Mouse (Mus musculus) hindbrain, postnatal 0 days (tissue): ENCODE results near the gene Cox4i2. TPM values are rescaled to one million over a fixed set of nuclear protein-coding genes. Genes with fewer than 3 reads are reported as not detected.

Experiments used
- ATAC-seq: fragments of 200-750 bp; cut with Nextera tagmentation; 2 replicates; pipeline ENCODE4 v1.8.0; 2017; ENCODE audit warnings: mild to moderate bottlenecking, moderate TSS enrichment, moderate library complexity
- DNase-seq: peaks from one replicate; pipeline ENCODE4 v3.0.0-alpha.2; 2015; ENCODE audit warnings: low spot score
- H3K27ac ChIP-seq: fragments of 300-500 bp; sonication (generic); 2 replicates; pipeline ENCODE4 v1.5.1; 2014; ENCODE audit warnings: mild to moderate bottlenecking
- H3K27me3 ChIP-seq: fragments of 300-500 bp; sonication (generic); 2 replicates; pipeline ENCODE4 v1.6.1; 2014; ENCODE audit warnings: low read length, mixed read lengths; ENCODE audit not compliant: insufficient read depth
- H3K36me3 ChIP-seq: fragments of 300-500 bp; sonication (generic); 2 replicates; pipeline ENCODE4 v1.6.1; 2014; ENCODE audit warnings: low read length, mixed read lengths; ENCODE audit not compliant: insufficient read depth
- H3K4me1 ChIP-seq: fragments of 300-500 bp; sonication (generic); 2 replicates; pipeline ENCODE4 v1.6.1; 2014; ENCODE audit warnings: antibody characterized with exemption, low read length, mixed read lengths; ENCODE audit not compliant: insufficient read depth
- H3K4me2 ChIP-seq: fragments of 300-500 bp; sonication (generic); 2 replicates; pipeline ENCODE4 v1.6.1; 2014; ENCODE audit warnings: low read depth, mild to moderate bottlenecking, low read length, moderate library complexity, mixed read lengths
- H3K4me3 ChIP-seq: fragments of 300-500 bp; sonication (generic); 2 replicates; pipeline ENCODE4 v1.5.1; 2014; ENCODE audit warnings: low read length
- H3K9ac ChIP-seq: fragments of 300-500 bp; sonication (generic); replicated peaks from 2 replicates; pipeline ENCODE4 v1.6.1; 2014; ENCODE audit warnings: mild to moderate bottlenecking, low read length, moderate library complexity, mixed read lengths
- H3K9me3 ChIP-seq: fragments of 300-500 bp; sonication (generic); 2 replicates; pipeline ENCODE4 v1.6.1; 2016; ENCODE audit warnings: low read length, mixed read lengths
- CTCF ChIP-seq: IDR thresholded peaks from 2 replicates; pipeline ENCODE4 v1.5.1; 2016; ENCODE audit warnings: antibody characterized with exemption, control low read depth, low read depth
- WGBS: fragments of 180-500 bp; shearing (Covaris S2); extraction: QIAGEN DNeasy Blood & Tissue Kit; methylation state at CpG from one replicate; pipeline ENCODE4 v1.1.7; 2014; 5-methylcytosine and 5-hydroxymethylcytosine counted together
- microRNA-seq, 2 experiments: library from miRNA; unstranded; fragments of <30 nt; microRNA quantifications; one replicate each; pipeline ENCODE4; 2016
- polyA plus RNA-seq: library from polyadenylated mRNA; unstranded; fragments of >200 nt; fragmentation: Nextera tagmentation; extraction: Ambion mirVana; gene quantifications from 2 replicates; pipeline ENCODE4 v1.2.1, GENCODE M21; 2015
- total RNA-seq: library from RNA; depleted of rRNA; stranded (reverse); fragments of >200 nt; gene quantifications from 2 replicates; pipeline ENCODE4 v1.2.3, GENCODE M21; 2014; rRNA removed

The Cox4i2 gene
- total and polyA plus RNA-seq, 2 experiments from 2014 or later: 2.1 to 4.8 TPM

GRCm38 (mm10) chr2:152811336-152812165, 57.6 kb downstream of the Cox4i2 start:
- Histone ChIP-seq H3K36me3 (no peaks in the 10 kb centered on the region), H3K4me1 (peaks cover 3% of the 10 kb centered on the region; the same call in 1 of the 2 replicates), H3K4me3 (no peak overlapping the region), H3K4me2 (no peak overlapping the region), H3K9ac (no peak overlapping the region), H3K27ac (no peak overlapping the region), H3K9me3 (no peaks in the 10 kb centered on the region), H3K27me3 (no peaks in the 10 kb centered on the region)
- DNase-seq: no peak
- ATAC-seq: no peak
- 53% methylated on average over 3 of the region's 3 CpGs for WGBS
- no peak for TF ChIP-seq CTCF

- Histone ChIP-seq H3K9ac (no peak overlapping the region), H3K4me2 (no peak overlapping the region), H3K4me1 (peaks cover 14% of the 10 kb centered on the region), H3K4me3 (no peak overlapping the region), H3K27me3 (no peaks in the 10 kb centered on the region), H3K27ac (no peak overlapping the region), H3K9me3 (no peaks in the 10 kb centered on the region), H3K36me3 (no peaks in the 10 kb centered on the region)
- no peak for TF ChIP-seq CTCF
- DNase-seq: no peak
- no peak for ATAC-seq
- 96% methylated on average over 1 of the region's 1 CpGs for WGBS
Measured at GRCm38 (mm10) chr2:152813232-152813631, 59.3 kb downstream of the Cox4i2 start.

GRCm38 (mm10) chr2:152814213-152814874, 60.4 kb downstream of the Cox4i2 start:
- H3K4me3 ChIP-seq: no peak overlapping the region
- TF ChIP-seq CTCF: no peak
- no peaks in the 10 kb centered on the region for H3K36me3 ChIP-seq
- DNase-seq (no peak), ATAC-seq (no peak)
- 79% methylated on average over 6 of the region's 6 CpGs for WGBS
- no peak overlapping the region for H3K9ac ChIP-seq
- no peak overlapping the region for H3K27ac ChIP-seq
- no peaks in the 10 kb centered on the region for H3K9me3 ChIP-seq
- no peak overlapping the region for H3K4me2 ChIP-seq
- no peaks in the 10 kb centered on the region for H3K27me3 ChIP-seq
- peaks cover 15% of the 10 kb centered on the region for H3K4me1 ChIP-seq

Small RNA genes within 50 kb of the gene (microRNA-seq; reads per million reads assigned to microRNA genes)
- gene Gm23802: 0 reads per million in 2 experiments

Other genes with a start within 250 kb of the Cox4i2 start
- gene Defb26, start 242.5 kb upstream of the Cox4i2 start, total RNA-seq: not detected in 2 replicates
- not detected in 2 replicates for gene Defb26, start 242.5 kb upstream of the Cox4i2 start, polyA plus RNA-seq
- gene Defb28, start 235.9 kb upstream of the Cox4i2 start, total RNA-seq: not detected in 2 replicates
- not detected in 2 replicates for gene Defb28, start 235.9 kb upstream of the Cox4i2 start, polyA plus RNA-seq
- gene Defb29, start 214.1 kb upstream of the Cox4i2 start, total RNA-seq: not detected in 2 replicates
- gene Defb29, start 214.1 kb upstream of the Cox4i2 start, polyA plus RNA-seq: not detected in 2 replicates
- gene Gm17416, start 184.8 kb upstream of the Cox4i2 start, total RNA-seq: not detected in 2 replicates
- not detected in 2 replicates for gene Gm17416, start 184.8 kb upstream of the Cox4i2 start, polyA plus RNA-seq
- gene Defb21, start 181.4 kb upstream of the Cox4i2 start, total RNA-seq: not detected in 2 replicates
- gene Defb21, start 181.4 kb upstream of the Cox4i2 start, polyA plus RNA-seq: not detected in 2 replicates
- not detected in 2 replicates for gene Defb19, start 173.9 kb upstream of the Cox4i2 start, total RNA-seq
- not detected in 2 replicates for gene Defb19, start 173.9 kb upstream of the Cox4i2 start, polyA plus RNA-seq
- gene Defb45, start 154.8 kb upstream of the Cox4i2 start, total RNA-seq: not detected in 2 replicates
- not detected in 2 replicates for gene Defb45, start 154.8 kb upstream of the Cox4i2 start, polyA plus RNA-seq
- gene Defb36, start 149.8 kb upstream of the Cox4i2 start, total RNA-seq: not detected in 2 replicates
- not detected in 2 replicates for gene Defb36, start 149.8 kb upstream of the Cox4i2 start, polyA plus RNA-seq
- gene Defb25, start 131.1 kb upstream of the Cox4i2 start, total RNA-seq: not detected in 2 replicates
- not detected in 2 replicates for gene Defb25, start 131.1 kb upstream of the Cox4i2 start, polyA plus RNA-seq
- 1.0 and 1.1 TPM in 2 replicates for gene Rem1, start 127.2 kb upstream of the Cox4i2 start, total RNA-seq
- gene Rem1, start 127.2 kb upstream of the Cox4i2 start, polyA plus RNA-seq: 0.57 and 0.65 TPM in 2 replicates
- 182 and 196 TPM in 2 replicates for gene H13, start 84.7 kb upstream of the Cox4i2 start, total RNA-seq
- gene H13, start 84.7 kb upstream of the Cox4i2 start, polyA plus RNA-seq: 162 and 163 TPM in 2 replicates
- 9.0 and 14.0 TPM in 2 replicates for gene Mcts2, start 67.1 kb upstream of the Cox4i2 start, total RNA-seq
- 29.4 and 31.2 TPM in 2 replicates for gene Mcts2, start 67.1 kb upstream of the Cox4i2 start, polyA plus RNA-seq
- 142 and 198 TPM in 2 replicates for gene Id1, start 17.9 kb upstream of the Cox4i2 start, total RNA-seq
- 99.3 and 104 TPM in 2 replicates for gene Id1, start 17.9 kb upstream of the Cox4i2 start, polyA plus RNA-seq
- 130 and 135 TPM in 2 replicates for gene Bcl2l1, start 77.6 kb downstream of the Cox4i2 start, total RNA-seq
- gene Bcl2l1, start 77.6 kb downstream of the Cox4i2 start, polyA plus RNA-seq: 110 and 123 TPM in 2 replicates
- 8.1 and 15.6 TPM in 2 replicates for gene Tpx2, start 93.8 kb downstream of the Cox4i2 start, total RNA-seq
- 14.3 and 21.0 TPM in 2 replicates for gene Tpx2, start 93.8 kb downstream of the Cox4i2 start, polyA plus RNA-seq
- gene Mylk2, start 157.2 kb downstream of the Cox4i2 start, total RNA-seq: 0.14 and 0.58 TPM in 2 replicates
- gene Mylk2, start 157.2 kb downstream of the Cox4i2 start, polyA plus RNA-seq: 0.08 and 0.20 TPM in 2 replicates
- gene Foxs1, start 179.0 kb downstream of the Cox4i2 start, total RNA-seq: 2.5 and 5.0 TPM in 2 replicates
- 2.8 TPM in 2 replicates for gene Foxs1, start 179.0 kb downstream of the Cox4i2 start, polyA plus RNA-seq
- gene Dusp15, start 197.5 kb downstream of the Cox4i2 start, total RNA-seq: 32.0 and 47.0 TPM in 2 replicates
- gene Dusp15, start 197.5 kb downstream of the Cox4i2 start, polyA plus RNA-seq: 20.8 and 21.2 TPM in 2 replicates
- 5.2 and 7.3 TPM in 2 replicates for gene Ttll9, start 208.3 kb downstream of the Cox4i2 start, total RNA-seq
- 5.9 and 6.5 TPM in 2 replicates for gene Ttll9, start 208.3 kb downstream of the Cox4i2 start, polyA plus RNA-seq